Mouse (Mus musculus) Muller cell, postnatal 12 days (primary cell): ENCODE results near the gene Gpr55.

Experiments used
- DNase-seq: peaks from one replicate; pipeline ENCODE4 v3.0.0-alpha.2; 2015; ENCODE audit errors: inconsistent ontology term

The Gpr55 gene

GRCm38 (mm10) chr1:85957942-85958619, 2.7 kb downstream of the Gpr55 start:
- no peak for DNase-seq

DNA sequence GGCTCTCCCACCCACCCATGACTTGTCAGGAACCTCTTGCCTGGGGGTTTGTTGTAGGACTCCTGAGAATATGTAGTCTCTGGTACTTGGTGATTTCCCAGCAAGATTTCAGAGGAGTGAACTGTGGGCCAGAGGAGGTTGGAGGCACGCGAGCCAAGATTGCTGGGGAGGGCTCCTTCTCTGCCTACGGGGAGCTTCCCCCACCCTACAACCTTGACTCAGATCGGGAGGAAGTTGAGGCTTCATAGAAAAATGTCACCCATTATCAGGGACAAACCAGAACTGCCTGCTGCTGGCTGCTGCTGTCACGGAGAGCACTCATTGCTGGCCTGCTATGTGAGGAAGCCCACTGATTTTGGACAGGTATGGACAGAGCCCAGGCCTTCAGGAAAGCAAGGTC, 3.5 kb downstream of the Gpr55 start:
- DNase-seq, result no peak

- no peak for DNase-seq
Observed at GRCm38 (mm10) chr1:85955150-85955549, 5.7 kb downstream of the Gpr55 start.

DNA sequence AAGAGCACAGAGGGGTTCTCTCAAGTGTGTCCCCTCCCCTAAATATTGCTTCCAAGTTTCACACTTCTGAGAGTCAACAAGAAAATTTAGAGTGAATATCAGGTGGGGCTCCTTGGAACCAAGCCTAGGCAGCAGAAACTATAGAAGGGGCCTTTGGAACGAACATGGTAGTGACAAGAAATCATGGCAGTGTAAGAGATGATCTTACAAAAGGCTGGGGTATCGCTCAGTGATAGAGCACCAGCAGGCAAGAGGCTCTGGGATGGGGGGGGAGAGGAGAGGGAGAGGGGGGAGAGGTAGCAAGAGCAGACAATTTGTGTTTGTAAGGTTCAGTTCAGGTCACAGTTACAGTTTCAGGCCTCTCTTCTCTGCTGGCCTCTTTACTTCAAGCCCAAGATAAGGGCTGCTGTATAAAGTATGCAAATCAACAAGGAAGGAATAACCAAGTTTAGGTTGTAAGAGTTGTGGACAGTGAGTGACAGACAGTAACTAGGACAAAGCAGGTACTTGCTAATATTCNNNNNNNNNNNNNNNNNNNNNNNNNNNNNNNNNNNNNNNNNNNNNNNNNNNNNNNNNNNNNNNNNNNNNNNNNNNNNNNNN, 11.6 kb downstream of the Gpr55 start:
- DNase-seq, result no peak

DNA sequence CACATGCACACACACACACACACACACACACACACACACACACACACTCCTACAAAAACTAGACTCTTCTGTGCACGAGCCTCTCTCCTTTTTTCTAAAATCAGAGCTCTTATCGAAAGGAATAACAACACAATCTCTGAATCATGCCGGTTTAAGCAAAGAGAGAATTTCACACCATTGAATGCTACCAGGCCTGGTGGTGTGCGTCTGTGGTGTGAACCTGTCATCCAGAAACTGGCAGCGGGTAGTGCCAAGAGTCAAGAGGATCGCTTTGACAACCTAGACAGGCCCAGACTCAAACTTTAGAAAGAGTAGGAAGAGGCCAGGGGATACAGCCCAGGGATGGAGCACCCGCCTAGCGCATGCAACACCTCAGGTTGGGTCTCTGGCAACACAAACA, 18.5 kb downstream of the Gpr55 start:
- no peak for DNase-seq

DNA sequence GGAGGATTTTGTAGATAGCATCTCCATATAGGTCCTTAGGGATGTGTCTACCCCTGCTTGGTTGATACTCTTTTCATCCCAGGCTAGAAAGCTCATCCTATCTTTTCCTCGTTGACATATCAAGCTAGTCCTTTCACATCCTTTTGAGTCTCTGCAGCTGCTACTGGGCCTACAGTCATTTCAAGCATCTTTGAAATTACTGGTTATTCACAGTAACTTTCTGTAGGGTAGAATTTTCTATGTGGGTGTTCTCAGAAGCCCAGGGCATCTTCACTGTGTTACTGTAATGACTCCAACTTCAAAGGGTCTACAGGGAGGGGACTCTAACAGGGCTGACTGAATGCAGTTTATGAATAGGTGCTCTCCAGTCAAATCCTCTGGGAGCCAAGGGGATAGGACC, 23.5 kb downstream of the Gpr55 start:
- no peak for DNase-seq

- DNase-seq, result no peak
Observed at GRCm38 (mm10) chr1:85936265-85936664, 24.5 kb downstream of the Gpr55 start.

DNA sequence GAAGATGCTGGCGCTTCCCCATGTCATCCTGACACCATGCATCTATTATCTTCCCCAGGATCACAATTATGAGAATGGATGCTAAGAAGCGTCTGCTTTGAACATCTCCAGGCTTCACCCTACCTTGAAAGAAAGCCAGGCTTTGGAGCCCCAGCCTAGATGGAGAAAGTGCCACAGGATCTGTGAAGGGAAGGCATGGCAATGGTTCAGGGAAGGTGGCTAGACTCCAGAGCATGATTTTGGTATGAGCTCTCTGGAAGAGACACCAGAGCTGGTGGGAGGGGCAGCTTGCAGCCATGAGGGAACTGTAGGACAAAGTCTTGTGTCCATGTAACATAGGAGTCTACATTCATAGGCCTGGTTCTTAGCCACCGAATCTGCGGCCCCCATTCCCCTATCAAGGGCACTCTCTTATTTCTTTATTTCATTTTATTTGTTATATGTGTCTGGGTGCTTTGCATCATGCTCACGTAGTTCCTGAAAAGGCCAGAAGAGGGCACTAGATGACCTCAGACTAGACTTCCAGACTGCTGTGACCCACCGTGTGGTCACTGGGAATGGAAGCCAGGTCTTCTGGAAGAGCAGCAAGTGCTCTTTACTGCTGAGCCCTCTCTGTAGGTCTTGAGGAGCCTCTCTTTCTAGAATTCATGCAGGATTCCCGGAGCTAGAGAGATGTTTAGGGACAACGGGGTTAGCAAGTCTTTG, 25.5 kb downstream of the Gpr55 start:
- peak; percentile 14 for DNase-seq

GRCm38 (mm10) chr1:85934560-85934959, 26.2 kb downstream of the Gpr55 start:
- no peak for DNase-seq

DNA sequence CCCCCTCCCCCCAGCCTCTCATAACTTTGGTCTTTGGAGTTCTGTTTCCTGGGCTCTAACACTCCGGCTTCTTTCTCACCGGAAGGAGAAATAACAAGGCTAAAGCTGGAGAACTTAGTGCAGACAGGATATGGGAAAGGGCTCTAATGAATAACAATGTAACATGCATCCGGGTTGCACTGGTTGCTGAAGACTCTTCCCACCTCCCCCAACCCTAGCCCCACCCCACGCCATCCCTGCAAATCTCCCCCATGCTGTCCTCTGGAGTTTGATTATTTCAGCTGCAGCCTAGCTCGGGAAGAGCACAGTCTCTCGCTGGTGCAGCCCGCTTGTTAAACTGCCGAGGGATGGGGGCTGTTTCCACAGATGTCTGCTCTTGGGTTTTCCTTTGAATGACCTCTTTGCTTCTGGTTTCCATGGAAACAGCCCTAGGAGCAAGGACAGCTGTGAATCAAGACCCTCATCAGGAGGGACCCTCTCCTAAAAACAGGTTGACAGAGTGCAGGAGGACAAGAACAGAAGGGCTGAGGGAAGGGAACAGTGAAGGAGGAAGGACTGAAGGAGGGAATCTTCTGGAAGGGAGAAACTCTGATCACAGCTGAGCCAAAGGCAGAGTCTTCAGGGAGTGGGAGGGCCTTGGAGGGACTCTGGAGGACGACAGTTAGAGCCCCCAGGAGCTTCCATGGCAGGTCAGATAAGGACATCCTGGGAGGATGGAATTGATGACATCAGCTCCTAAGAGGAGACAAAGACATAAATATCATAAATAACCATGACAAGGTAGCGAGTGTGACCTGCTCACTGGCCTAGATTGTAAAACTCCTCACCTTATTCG, 27.0 kb downstream of the Gpr55 start:
- no peak for DNase-seq

- DNase-seq, result no peak
Observed at GRCm38 (mm10) chr1:85933226-85933625, 27.6 kb downstream of the Gpr55 start.

GRCm38 (mm10) chr1:85931170-85931569, 29.6 kb downstream of the Gpr55 start:
- DNase-seq, result no peak

DNA sequence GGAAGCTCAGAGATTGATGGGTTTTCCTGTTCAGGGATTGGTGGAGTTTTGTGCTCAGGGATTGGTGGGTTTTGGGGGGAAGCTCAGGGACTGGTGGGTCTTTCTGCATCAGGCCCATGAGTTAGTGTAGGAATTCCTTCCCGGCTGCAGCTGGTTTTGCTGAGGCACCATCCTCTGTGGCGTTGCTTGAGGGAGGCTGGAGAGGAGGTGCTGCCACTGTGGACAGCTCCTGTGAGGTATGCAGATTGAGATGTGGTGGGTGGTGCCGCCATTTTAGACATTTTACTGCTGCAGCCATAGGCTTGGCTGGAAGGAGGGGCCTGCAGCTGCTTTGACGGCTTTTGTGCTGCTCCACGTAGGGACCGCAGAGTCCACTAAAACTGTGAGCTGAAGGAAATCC, 31.4 kb downstream of the Gpr55 start:
- no peak for DNase-seq

GRCm38 (mm10) chr1:85928688-85929065, 32.1 kb downstream of the Gpr55 start:
- no peak for DNase-seq

DNA sequence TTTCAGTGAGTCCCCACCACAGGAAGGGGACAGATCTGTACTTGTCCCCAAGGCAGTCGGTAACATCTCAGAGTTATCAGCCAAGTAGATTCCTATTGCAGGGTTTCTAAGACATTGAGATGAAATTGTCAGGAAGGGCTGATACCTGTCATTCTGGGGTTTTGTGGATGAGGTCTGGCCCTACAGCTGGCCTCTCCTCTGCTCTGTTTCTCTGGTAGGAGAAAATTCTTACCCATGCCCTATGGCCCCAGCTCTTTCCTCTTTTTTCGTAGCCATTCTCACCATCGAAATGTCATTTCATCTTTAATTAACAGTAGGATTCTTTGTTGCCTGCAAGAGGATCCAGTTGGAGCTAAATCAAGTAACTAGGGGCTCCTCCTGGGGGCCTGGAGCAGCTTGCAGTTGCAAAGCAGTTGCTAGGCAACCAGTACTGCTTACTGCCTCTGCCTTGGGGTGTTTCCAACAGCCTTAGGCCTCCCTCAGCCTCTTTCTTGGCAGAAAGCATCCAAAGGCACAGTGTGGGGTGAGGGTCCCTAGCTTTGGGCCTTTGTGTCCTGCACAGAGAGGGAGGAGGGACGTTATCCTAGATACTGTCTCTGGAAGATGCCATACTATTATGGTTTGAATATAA, 32.6 kb downstream of the Gpr55 start, which contains the start of gene 4933407L21Rik:
4933407L21Rik (plus strand) TSS at position 427 of the 631 bp plus-strand sequence.
- DNase-seq, result peak; percentile 33

GRCm38 (mm10) chr1:85925183-85925582, 35.6 kb downstream of the Gpr55 start:
- DNase-seq, result no peak

- DNase-seq, result no peak
Observed at GRCm38 (mm10) chr1:85922865-85923211, 38.0 kb downstream of the Gpr55 start.

DNA sequence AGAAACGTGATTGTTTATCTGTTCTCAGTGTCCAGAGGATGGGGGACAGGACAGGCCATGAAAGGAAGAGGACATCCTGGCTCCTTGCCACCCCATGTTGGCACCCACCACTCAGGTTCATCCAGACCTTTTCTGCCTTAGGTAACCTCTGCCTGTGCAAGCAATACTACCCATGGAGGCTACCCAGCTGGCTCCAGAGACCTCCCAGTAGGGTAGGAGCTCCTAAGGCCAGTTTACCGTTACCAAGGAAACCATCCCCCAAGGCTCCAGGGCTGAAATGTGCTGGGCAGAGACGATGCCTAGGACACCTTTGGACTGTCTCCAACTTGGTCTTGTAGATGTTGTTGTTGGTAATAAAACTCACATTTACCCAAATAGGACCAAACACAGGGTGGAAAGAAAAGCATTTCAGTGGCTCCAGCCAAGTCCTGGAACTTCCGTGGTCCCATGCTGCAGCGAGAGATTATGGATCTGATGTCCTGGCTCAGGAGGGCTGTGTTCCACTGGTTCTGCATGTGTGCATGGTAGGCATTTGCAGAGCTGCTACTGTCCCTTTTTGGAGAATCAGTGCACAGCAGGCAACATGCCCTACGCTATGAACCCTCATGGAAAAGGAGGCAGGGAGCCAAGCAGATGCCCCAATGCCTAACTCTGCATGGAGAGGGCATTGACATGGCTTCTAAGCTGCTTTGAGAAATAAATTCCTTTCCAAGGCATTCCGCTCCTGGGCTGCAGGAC, 38.5 kb downstream of the Gpr55 start:
- no peak for DNase-seq

DNA sequence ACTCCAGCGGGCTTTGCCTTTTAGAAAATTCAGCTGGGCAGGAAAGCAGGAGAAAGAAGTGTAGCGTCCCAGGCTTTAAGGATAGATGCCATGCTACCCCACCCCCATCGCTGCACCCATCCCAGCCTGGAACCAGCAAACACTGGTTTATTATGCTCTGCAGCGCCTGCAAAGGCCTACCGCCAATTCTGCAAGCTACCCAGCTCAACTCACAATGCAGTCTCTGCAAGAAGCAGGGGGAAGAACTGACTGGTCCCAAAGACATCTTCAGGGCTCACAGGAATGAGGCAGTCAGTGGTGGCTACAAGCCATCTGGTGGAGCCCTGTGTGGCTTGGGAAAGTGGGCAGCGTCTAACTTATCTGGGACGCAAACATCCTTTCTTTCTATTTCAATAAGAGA, 39.1 kb downstream of the Gpr55 start:
- DNase-seq, result no peak

- no peak for DNase-seq
Observed at GRCm38 (mm10) chr1:85919621-85920020, 41.2 kb downstream of the Gpr55 start.

- no peak for DNase-seq
Observed at GRCm38 (mm10) chr1:85916830-85917450, 43.9 kb downstream of the Gpr55 start.
